Comparison of ENCODE assay signal across 17 mouse cellular contexts in genomic region chr9:60492275-60492974, GRCm38 (mm10). TPM values are rescaled to one million over a fixed set of nuclear protein-coding genes. Genes with fewer than 3 reads are reported as not detected.
DNase-seq lines count a peak whose midpoint lies in the region; ATAC-seq lines count a peak whose summit lies in the region.
"Had no signal": no experiment of that assay in that cellular context is flagged by ENCODE, and none has a peak within 500 bp of the region (broad histone marks: within the 10 kb centered on the region; RNA-seq: fewer than 3 reads in every experiment).

No protein-coding gene starts in this region.

- peak overlapping the region; percentile 25; the same call in 1 of the 2 replicates for H3K4me2 ChIP-seq in kidney, embryonic 15.5 days
- H3K4me2 ChIP-seq: heart, embryonic 11.5 days; hindbrain, embryonic 14.5 days had no signal

- no peak for DNase-seq in kidney, adult 9 months
- peak; percentile 60 for DNase-seq in hindlimb bud, embryonic 11.5 days (ENCODE audit: extremely low spot score, low read depth, low spot score)
- no peak for DNase-seq in layer of hippocampus, adult 11-12 months (ENCODE audit: low spot score)
- no peak for DNase-seq in liver
- DNase-seq: cerebellum, postnatal 10 days; gastrocnemius, postnatal 14 days; heart, postnatal 14 days; kidney, adult 11 months; layer of hippocampus, postnatal 36 days; right cerebral cortex, postnatal 14 days; thymus, postnatal 25 days had no signal

- 35% methylated on average over 16 of the region's 16 CpGs for WGBS in kidney, embryonic 15.5 days

- no peak overlapping the region for H3K9ac ChIP-seq in kidney, embryonic 15.5 days
- H3K9ac ChIP-seq: hindbrain, embryonic 14.5 days had no signal

- peaks cover 12% of the 10 kb centered on the region for H3K36me3 ChIP-seq in kidney, embryonic 15.5 days
- H3K36me3 ChIP-seq: midbrain, embryonic 10.5 days had no signal

- peaks cover 30% of the 10 kb centered on the region for H3K4me1 ChIP-seq in kidney, embryonic 15.5 days
- H3K4me1 ChIP-seq: midbrain, embryonic 10.5 days had no signal

- no peaks in the 10 kb centered on the region for H3K9me3 ChIP-seq in kidney, embryonic 15.5 days (replicated peaks)
- H3K9me3 ChIP-seq: midbrain, embryonic 10.5 days had no signal

- no peaks in the 10 kb centered on the region; the same call in 1 of the 2 replicates for H3K27me3 ChIP-seq in kidney, embryonic 15.5 days

- no peak for ATAC-seq in kidney, embryonic 15.5 days (replicated peaks; ENCODE audit: low FRiP score)
- peak; percentile 62 for ATAC-seq in common myeloid progenitor, adult 5-6 weeks (replicated peaks; ENCODE audit: low read depth, poor library complexity, severe bottlenecking)
- ATAC-seq in megakaryocyte progenitor cell, adult 5-6 weeks (replicated peaks; ENCODE audit: poor library complexity) = peak; percentile 42; the same call in 1 of the 2 replicates

- H3K4me3 ChIP-seq in kidney, embryonic 15.5 days (replicated peaks) = no peak overlapping the region
- H3K4me3 ChIP-seq: midbrain, embryonic 10.5 days had no signal

- H3K27ac ChIP-seq in kidney, embryonic 15.5 days = 0 out of 2 replicates have a peak overlapping the region, but pooled peaks have one; percentile 29
- H3K27ac ChIP-seq: hindbrain, embryonic 14.5 days; midbrain, embryonic 10.5 days had no signal

RNA-seq across cellular contexts. Expression of gene Thsd4, which starts 29.4 kb away (rescaled TPM):
- polyA plus RNA-seq in kidney, embryonic 15.5 days (2015; fragmentation: Nextera tagmentation; extraction: Ambion mirVana) = 29.7 and 31.0 TPM in 2 replicates
- 0.15 and 0.32 TPM in 2 replicates for total RNA-seq in common myeloid progenitor, adult 5-6 weeks (2017)
- 0.05 and 0.44 TPM in 2 replicates for total RNA-seq in megakaryocyte progenitor cell, adult 5-6 weeks (2015)
- 0.10 and 0.17 TPM in 2 replicates for total RNA-seq in megakaryocyte progenitor cell, adult 5-6 weeks (2017)
